Mouse (Mus musculus) 3T3-L1 (cell line): Measurements from ENCODE around the gene Bsg.

Source experiments
- DNase-seq: peaks from one replicate; pipeline ENCODE4 v3.0.0-alpha.2; 2015; ENCODE audit warnings: low read depth, low spot score

Gene Bsg

DNA sequence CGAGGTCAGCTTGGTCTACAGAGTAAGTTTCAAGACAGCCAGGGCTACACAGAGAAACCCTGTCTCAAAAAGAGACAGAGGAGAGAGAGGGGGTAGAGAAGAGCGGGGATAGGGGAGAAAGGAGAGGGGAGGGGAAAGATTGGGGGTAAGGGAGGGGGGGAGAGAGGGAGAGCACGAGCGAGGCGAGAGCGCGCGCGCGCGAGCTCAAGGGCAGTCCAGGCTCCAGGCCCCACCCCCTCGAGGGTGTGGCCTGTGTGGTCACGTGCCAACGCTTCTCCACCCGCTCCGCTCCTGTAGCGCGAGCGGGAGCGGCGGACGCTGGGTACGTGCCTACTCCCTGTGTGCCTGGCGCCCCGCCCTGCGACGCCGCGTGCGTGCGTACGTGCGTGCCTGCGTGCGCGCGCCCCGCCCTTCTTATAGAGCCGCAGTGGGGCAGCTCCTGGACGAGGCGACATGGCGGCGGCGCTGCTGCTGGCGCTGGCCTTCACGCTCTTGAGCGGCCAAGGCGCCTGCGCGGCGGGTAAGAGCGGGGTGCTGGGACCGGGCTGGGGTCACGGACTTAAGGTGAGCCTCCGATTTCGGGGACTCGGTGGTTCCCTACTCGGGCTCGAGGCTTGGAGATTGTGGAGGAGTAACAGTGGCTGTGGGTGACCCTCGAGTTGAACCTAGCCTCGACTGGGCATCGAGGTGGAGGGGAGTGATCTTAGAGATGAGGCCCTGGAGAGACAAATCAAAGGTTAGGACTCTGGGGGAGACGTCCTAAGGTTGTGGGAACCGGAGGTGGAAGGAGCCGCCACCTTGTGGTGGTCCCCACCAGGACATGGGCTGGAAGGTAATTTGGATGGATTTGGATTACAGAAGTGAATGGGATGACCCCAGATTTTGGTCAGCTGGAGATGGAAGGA lies at the start of gene Bsg:
Gene Bsg, plus strand, starts transcription at position 427 of the 905 bp plus-strand sequence.
- DNase-seq: peak; percentile 96

DNA sequence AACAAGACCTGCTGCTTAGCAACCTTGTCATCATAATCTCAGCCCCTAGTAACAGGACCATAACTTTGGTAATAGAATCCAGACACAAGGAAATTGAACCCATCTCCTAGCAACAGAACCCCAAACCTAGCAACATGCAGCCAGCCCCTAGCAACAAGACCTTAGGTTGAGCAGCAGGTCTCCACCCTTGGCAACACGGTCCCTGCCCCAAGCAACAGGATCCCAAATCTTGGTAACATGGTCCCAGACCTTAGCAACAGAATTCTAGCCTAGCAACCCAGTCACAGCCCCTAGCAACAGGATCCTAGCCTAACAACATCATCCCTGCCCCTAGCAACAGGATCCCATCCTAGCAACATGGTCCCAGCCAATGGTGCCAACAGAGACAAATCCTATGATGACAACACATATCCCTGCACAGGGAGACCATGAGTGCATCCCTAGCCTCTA lies 49.3 kb upstream of the Bsg start:
- no peak for DNase-seq

DNA sequence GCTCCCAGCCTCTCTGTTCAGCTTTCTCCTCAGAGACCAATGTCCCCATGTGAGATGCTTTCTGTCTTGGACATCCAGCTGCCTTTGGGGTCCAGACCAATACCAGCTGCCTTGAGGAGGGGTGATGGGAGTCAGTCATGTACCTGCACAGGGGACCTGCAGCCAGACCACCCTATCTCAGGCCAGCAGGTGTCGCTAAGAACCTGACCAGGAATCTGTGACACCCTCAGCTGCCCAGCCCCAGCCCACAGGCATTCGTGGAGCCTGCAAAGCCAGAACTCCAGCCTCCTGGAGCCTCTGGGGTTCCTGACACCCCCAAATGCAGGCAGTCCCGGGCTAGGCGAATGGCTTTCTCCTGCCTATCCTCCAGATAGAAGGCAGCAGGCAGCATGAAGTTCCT lies 45.5 kb upstream of the Bsg start:
- DNase-seq: no peak

DNA sequence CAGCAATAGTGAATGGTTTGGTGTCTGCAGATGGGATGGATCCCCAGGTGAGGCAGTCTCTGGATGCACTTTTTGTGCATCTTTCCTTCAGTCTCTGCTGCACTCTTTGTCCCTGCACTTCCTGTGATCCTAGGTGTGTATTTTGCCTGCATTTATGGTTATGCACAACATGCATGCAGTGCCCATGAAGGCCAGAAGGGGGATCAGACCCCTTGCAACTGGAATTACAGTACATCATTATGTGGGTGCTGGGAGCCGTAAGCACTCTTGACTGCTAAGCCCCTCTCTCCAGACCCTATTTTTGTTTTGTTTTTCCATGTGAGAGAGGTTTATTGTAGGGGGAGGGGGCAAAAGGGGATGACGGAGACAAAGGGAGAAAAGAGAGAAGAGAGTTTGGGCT lies 44.0 kb upstream of the Bsg start:
- peak; percentile 37 for DNase-seq

DNA sequence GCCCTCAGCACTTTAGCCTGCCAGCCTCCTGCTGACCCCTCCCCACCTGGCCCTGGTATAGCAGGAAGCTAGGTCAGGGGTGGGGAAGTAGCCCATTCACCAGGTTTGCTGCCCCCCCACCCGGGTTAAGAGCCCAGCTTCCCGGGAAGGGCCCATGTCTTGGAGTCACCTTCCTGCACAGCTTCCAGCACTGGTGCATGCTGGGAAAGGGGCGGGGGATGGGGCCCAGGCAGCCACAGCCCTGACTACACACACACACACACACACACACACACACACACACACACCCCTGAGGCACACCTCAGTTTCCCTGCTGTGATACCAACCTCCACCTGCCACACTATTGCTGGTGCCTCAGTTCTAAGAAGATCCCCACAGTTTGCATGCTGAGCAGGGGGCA lies 42.4 kb upstream of the Bsg start:
- DNase-seq: no peak

DNA sequence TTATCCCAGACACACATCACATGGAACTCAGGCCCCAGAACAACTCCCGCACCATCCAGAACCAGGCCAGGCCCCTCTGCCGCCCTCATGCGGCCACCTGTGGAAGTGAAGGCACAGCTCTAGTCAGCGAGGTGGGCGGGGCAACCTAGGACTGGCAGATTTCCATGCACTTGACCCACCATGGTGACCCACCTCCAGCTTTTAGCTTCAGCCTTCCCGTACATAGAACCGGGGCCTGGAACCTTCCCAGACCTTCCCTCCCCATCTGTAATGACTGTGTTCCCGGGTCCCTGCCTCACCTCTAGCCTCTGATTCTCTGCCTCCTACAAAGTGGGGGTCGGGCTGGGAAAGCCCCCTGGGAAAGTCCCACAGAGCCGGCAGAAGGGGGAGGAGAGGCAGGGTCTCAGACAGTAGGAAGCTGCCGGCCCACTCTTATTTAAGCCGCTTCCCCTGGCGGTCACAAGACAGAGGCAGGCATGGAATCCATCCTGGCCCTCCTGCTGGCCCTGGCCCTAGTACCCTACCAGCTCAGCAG lies 40.1 kb upstream of the Bsg start, which contains the start of gene Madcam1:
Gene Madcam1, plus strand, starts transcription at position 429 of the 535 bp plus-strand sequence.
- DNase-seq: peak; percentile 66

DNA sequence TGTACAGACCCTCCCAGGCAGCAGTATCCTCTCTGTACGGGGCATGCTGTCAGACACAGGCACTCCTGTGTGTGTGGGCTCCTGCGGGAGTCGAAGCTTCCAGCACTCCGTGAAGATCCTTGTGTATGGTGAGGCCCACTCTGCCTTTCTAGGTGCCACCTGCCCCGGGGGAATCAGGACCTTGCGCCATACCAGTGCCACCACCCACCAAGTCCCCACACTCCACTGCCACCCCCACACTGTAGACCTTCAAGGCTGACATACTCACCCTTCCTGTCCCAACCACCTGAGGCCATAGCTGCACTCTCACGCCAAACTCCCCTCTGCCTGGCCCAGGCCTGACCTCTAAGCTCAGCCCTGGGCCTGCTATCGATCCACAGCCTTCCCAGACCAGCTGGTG lies 39.2 kb upstream of the Bsg start:
- no peak for DNase-seq

DNA sequence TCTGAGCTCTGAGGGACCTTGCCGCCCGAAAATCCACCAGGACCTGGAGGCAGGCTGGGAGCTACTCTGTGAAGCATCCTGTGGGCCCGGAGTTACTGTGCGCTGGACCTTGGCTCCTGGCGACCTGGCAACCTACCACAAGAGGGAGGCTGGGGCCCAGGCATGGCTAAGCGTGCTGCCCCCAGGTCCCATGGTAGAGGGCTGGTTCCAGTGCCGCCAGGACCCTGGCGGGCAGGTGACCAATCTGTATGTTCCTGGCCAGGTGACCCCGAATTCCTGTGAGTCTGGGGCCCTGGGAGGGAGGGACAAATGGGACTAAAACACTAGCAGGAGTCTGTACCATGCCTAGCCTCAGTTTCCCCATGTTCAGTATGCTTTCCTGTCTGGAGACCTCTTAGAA lies 37.8 kb upstream of the Bsg start:
- DNase-seq: no peak

DNA sequence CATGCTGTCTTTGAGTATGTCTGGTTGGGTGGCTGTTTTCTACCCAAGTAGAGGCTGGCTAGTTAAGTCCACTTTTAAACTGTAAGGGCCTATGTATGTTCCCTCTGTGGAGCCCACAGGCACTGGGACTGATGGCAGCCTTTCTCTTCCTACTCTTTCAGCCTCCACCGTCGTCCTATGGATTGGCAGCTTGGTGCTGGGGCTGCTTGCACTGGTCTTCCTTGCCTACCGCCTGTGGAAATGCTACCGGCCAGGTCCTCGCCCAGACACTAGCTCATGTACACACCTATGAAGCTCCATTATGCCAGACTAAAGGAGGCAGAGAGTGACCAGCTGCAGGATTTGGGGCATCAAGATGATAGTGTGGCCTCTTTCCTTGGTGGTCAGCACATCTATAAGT lies 36.2 kb upstream of the Bsg start:
- no peak for DNase-seq

DNA sequence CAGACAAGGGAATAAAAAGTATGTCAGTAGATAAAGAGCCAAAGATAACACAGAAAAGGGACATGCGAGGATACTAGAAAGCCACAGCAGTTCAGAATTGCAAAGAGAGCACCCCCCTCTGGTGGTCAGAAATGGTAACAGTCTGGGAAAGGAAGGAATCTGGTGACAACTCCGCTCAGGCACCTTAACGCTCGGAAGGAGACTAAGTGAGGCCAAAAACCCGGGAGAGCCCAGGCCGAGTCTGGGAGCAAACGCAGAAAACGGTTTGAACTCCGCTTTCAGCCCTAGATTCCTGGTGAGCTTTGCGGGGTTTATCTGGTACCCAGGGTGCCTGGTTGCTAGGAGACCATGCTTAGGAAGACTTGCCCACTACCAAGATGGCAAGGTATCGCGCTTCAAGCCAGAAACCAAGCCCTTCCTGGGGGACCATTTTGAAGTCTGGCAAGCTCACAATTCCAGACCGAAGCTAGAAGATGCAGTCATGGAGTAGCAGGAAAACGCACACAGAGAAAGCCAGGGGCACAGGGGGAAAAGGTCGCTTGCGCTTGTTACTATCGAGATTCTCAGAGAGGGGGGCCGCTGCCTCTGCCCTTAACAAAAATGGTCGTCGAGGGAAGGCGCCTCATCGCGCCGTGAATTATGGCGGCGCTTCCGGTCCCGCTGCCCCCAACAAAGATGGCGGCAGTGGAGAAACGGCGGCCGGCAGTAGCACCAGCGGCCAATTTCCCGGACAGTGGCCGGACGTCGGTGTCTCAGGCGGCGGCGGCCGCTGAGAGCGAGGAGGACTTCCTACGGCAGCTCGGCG lies 35.3 kb upstream of the Bsg start, which contains the start of gene Tpgs1:
Gene Tpgs1, plus strand, starts transcription at position 599 of the 805 bp plus-strand sequence.
- DNase-seq: peak; percentile 91

DNA sequence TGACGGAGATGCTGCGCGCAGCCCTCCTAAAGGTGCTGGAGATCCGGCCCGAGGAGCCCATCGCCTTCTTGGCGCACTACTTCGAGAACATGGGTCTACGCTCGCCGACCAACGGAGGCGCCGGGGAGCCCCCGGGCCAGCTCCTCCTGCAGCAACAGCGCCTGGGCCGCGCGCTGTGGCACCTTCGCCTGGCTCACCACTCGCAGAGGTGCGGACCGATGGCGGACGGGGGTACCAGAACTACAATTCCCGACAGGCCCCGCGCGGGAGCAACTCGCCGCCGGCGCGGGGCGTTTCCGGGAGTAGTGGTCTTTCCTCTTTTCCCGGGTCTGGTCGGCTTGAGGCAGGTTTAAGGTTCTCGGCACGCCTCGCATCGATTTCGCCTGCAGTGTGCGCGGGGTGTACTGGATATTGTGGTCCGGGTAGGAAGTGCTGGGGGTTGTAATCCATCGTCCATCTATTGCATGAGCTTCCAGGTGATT lies 34.7 kb upstream of the Bsg start:
- peak; percentile 61 for DNase-seq

DNA sequence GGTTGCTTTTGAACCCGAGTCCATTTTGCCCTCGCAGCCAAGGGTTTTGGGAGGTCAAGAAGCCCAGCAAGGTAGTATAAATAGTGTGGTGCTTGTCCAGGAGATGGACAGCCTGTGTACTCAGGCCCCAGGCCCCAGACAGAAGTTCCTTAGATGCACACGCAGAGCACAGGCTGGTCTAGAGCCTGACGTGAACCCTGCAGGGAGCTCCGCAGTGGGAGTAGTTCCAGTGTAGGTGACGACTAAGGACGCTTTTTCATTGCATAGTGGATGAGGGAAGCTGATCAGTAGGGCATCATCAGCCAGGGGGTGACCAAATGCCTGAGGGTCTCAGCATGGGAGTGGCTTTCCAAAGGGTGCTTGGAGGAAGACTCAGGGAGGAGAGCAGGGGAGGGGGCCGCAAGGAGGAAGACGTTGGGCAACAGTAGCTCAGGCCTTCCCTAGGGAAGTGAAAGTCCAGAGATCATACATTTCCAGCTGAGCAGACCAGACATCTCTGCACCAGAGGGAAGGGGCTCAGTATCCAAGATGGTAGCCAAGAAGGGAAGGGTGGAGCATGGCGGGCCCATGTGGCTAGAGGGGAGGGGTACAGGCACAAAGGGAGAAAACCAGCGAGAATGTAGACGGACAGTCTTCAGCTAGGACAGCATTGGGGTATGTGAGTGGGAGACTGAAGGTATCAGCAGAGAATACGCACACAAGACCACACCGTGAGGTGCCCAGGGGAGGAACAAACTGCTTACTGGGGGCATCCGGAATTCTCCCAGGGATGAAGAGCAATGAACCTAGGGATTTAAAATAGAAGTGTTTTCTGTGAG lies 34.0 kb upstream of the Bsg start:
- DNase-seq: no peak

DNA sequence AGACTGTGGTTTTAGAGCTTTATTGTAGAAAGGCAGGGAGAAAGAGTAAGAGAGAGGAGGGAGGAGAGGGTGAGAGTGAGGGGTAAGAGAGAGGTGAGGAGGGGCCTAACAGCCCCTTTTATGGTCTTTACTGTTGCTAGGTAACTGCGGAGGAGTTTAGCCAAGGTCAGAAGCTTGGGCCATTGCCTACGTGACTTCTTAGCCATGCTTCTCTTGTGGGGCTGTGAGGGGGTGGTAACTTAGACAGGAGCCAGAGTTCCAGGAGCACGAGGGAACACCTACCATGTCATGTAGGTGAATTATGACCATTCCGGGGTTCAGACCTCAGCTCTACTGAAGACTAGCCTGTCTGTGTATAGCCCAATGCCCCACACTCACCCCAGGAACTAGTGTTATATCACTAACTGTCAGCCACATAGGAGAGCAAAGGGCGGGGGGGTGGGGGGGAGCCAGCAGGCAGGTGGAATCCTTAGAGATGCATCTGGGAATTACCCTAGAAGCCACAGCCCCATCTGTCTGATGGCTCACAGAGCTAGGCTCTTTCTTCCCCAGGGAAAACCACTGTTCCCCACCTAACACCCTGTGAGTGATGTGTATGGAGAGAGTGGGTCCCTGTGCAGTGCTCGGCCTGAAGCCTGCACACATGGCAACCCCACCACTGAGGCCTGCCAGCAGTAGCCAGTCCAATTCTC lies 32.7 kb upstream of the Bsg start:
- DNase-seq: no peak

DNA sequence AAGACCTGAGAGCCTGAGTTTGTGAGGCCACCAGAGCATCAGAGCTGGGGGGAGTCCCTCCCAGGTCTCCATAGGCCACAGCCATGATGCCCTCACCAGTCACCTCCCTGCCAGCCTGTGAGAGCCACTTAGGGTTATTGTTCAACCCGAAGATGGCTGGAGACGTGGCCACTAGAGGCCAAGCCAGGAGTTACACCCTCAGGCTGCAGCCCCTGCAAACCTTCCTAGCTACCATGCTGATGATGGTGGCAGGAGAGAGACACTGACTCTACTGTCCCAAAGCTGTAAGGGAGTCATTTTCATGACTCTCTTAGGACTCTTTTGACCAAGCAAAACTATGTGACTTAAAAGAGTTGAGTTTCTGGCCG lies 32.2 kb upstream of the Bsg start:
- no peak for DNase-seq

DNA sequence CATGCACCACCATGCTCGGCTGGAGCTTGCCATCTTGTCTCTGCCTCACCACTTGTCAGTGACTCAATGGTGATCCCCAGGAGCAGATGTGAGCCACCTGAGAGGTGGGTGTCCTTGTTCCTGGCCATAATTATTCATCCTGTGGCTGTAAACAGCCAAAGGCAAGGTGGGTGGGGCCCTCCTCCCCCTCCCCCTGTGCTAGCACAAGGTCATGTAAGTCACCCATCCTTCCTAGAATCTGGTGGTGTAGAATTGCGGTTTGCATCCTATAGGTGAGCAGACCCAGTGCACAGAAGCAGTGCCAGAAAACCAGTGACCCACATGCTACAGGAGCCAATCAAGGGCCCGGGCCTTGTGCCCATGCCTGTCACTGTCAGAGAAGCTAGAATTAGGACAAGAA lies 31.2 kb upstream of the Bsg start:
- no peak for DNase-seq

DNA sequence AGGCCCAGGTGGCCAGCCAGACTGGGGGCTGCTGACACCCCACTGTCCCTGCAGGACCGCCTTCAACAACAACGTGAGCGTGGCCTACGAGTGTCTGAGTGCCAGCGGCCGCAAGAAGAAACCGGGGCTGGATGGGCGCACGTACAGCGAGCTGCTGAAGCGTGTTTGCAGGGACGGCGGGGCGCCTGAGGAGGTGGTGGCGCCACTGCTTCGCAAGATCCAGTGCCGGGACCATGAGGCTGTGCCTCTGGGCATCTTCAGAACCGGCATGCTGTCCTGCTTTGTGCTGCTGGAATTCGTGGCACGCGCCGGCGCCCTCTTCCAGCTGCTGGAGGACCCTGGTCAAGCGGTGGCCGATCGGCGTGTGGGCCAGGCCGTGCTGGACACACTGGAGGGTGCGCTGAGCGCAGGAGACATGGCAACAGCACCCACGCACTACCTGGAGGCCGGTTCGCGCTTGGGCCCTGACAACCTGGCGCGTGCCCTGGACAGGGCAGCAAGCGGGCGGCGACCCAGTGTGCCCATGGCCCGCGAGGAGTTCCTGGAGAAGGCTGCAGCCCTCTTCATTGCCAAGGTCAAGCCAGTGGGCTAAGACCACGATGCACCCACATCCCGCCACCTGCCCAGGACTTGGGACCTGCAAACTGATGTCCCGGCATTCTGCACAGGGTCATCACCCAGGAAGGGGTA lies 28.8 kb upstream of the Bsg start:
- DNase-seq: no peak

DNA sequence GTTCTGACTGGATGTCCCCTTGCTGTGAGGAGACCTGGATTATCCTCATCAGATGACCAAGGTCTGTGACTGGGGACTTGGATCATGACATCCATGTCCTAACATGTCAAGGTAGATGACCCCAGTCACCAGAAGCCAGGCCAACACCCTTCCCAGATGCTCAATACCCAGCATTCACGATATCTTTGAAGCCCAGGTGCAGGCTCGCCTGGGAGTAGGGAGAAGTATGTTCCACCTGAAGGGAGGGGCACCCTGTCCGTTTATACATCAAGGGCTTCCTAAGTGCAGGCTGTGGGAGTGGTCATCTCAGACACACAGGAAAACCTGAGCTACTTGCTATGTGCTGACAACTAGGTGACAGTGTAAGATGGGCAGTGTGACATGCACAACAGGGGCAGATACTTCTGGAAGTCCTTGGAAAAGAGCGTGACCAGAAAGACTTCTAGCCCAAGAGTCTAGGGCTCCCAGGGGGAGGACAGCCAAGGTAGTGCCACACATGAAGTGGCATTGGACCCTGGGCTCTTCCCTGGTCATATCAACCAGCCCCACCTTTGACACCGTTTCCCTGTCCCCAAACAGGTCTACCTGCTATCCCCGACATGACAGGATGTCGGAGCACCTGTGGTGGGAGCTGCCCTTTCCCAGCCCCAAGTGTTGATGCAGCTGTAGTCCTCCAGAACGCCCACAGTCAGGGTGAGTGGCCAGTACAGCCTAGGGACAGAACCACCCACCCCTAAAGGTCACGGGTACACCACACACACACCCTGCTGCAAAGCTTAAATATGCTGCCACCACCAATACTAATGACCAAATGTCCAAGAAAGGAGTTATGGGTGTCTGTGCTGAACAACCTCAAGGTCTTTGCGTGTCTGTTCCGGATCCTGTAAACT lies 23.4 kb upstream of the Bsg start:
- DNase-seq: no peak

DNA sequence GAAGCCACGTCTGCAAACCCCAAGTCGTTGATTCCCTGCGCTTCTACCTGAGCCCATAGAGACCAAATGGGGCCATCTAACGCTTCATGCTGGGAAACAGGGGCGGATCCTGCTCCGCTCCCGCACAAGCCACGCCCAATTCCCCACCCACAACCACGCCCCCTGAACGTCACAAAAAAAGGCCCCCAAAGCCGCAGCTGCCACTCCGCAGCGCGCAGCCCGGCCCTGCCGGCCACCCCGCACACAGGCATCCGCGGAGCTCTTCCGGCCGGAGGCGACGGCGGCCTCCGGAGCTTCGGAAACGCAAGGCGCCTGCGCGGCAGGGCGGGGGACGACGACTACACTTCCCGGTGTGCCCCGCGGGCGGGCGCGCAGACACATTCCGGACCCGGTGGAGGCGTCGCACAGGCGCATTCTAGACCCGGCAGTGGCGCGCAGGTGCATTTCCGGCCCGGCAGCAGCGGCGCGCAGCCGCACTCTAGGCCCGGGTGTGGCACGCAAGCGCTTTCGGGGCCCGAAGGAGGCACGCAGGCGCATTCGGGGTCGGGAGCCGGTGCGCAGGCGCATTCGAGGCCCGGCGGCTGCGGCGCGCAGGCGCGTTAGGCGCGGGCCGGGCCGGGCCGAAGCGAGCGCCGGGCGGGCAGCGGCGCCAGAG lies 22.6 kb upstream of the Bsg start, which contains the start of gene Cdc34:
Gene Cdc34, plus strand, starts transcription at position 605 of the 655 bp plus-strand sequence.
- peak; percentile 97 for DNase-seq
